Mouse (Mus musculus) midbrain, postnatal 0 days (tissue): ENCODE measurements at regions not wholly inside any gene's neighbourhood (a gene's known extent, or its start where the extent isn't known, plus 50 kb on each side); places are given as distances from the start of the nearest gene placed in this dataset.

ENCODE experiments used
- ATAC-seq: fragments of 200-750 bp; cut with Nextera tagmentation; 2 replicates; pipeline ENCODE4 v1.8.0; 2017; ENCODE audit warnings: moderate number of reproducible peaks, mild to moderate bottlenecking, moderate TSS enrichment, moderate library complexity; ENCODE audit not compliant: low FRiP score
- DNase-seq: peaks from one replicate; pipeline ENCODE4 v3.0.0-alpha.2; 2015; ENCODE audit warnings: low spot score
- H3K27ac ChIP-seq: fragments of 300-500 bp; sonication (generic); 2 replicates; pipeline ENCODE4 v1.5.1; 2014; ENCODE audit warnings: low read depth, mild to moderate bottlenecking, low read length, mixed read lengths
- H3K27me3 ChIP-seq: fragments of 300-500 bp; sonication (generic); 2 replicates; pipeline ENCODE4 v1.6.1; 2014; ENCODE audit warnings: low read length, control low read depth, mixed read lengths; ENCODE audit not compliant: insufficient read depth
- H3K36me3 ChIP-seq: fragments of 300-500 bp; sonication (generic); 2 replicates; pipeline ENCODE4 v1.6.1; 2014; ENCODE audit warnings: low read length, control low read depth, mixed read lengths; ENCODE audit not compliant: insufficient read depth
- H3K4me1 ChIP-seq: fragments of 300-500 bp; sonication (generic); 2 replicates; pipeline ENCODE4 v1.6.1; 2014; ENCODE audit warnings: mild to moderate bottlenecking, control low read depth, antibody characterized with exemption, low read length, mixed read lengths; ENCODE audit not compliant: insufficient read depth
- H3K4me2 ChIP-seq: fragments of 300-500 bp; sonication (generic); 2 replicates; pipeline ENCODE4 v1.6.1; 2014; ENCODE audit warnings: low read depth, mild to moderate bottlenecking, low read length, mixed read lengths; ENCODE audit not compliant: poor library complexity, severe bottlenecking
- H3K4me3 ChIP-seq: fragments of 300-500 bp; sonication (generic); 2 replicates; pipeline ENCODE4 v1.5.1; 2014; ENCODE audit warnings: low read depth, mild to moderate bottlenecking, low read length, moderate library complexity
- H3K9ac ChIP-seq: fragments of 300-500 bp; sonication (generic); replicated peaks from 2 replicates; pipeline ENCODE4 v1.6.1; 2014; ENCODE audit warnings: mild to moderate bottlenecking, low read length, moderate library complexity, mixed read lengths; ENCODE audit not compliant: poor library complexity, severe bottlenecking
- H3K9me3 ChIP-seq: fragments of 300-500 bp; sonication (generic); 2 replicates; pipeline ENCODE4 v1.6.1; 2016; ENCODE audit warnings: low read length, control low read depth
- CTCF ChIP-seq: IDR thresholded peaks from 2 replicates; pipeline ENCODE4 v1.5.1; 2016; ENCODE audit warnings: antibody characterized with exemption, mild to moderate bottlenecking
- WGBS: fragments of 180-500 bp; shearing (Covaris S2); extraction: QIAGEN DNeasy Blood & Tissue Kit; methylation state at CpG from one replicate; pipeline ENCODE4 v1.1.7; 2014; 5-methylcytosine and 5-hydroxymethylcytosine counted together

DNA sequence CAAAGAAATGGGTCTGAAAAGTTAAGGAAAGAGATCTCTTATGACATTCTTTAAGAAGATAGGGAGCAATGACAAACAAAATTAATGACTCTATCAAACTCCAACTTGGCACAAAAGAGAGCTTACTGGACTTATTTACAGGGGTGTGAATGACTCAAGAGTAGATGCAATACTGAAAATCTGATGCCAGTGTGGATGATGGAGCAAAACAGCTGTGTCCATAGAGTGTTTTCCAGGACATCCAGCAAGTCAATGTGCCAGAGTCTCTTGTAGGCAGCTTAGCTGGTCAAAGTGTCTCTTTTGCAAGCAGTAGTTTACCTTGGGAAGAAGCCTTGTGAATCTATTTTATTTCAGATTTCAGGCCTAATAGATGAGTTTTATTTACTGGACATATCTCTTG, 1248.2 kb downstream of the Gsdmc2 start:
- no peaks in the 10 kb centered on the region for H3K9me3 ChIP-seq
- no peaks in the 10 kb centered on the region for H3K4me1 ChIP-seq
- no peak overlapping the region for H3K9ac ChIP-seq
- DNase-seq (no peak), ATAC-seq (no peak)
- H3K27me3 ChIP-seq: no peaks in the 10 kb centered on the region
- H3K36me3 ChIP-seq: no peaks in the 10 kb centered on the region
- TF ChIP-seq CTCF: no peak
- H3K4me2 ChIP-seq: no peak overlapping the region
- no peak overlapping the region for H3K27ac ChIP-seq
- H3K4me3 ChIP-seq: no peak overlapping the region

GRCm38 (mm10) chr15:62588580-62588979, 1256.4 kb downstream of the Gsdmc2 start:
- H3K4me1 ChIP-seq: no peaks in the 10 kb centered on the region
- no peak for TF ChIP-seq CTCF
- H3K9ac ChIP-seq: no peak overlapping the region
- no peak overlapping the region for H3K4me2 ChIP-seq
- H3K4me3 ChIP-seq: no peak overlapping the region
- DNase-seq: no peak
- H3K27ac ChIP-seq: no peak overlapping the region
- no peaks in the 10 kb centered on the region for H3K36me3 ChIP-seq
- no peaks in the 10 kb centered on the region for H3K9me3 ChIP-seq
- H3K27me3 ChIP-seq: no peaks in the 10 kb centered on the region
- ATAC-seq: no peak
- 86% methylated on average over 3 of the region's 3 CpGs for WGBS

DNA sequence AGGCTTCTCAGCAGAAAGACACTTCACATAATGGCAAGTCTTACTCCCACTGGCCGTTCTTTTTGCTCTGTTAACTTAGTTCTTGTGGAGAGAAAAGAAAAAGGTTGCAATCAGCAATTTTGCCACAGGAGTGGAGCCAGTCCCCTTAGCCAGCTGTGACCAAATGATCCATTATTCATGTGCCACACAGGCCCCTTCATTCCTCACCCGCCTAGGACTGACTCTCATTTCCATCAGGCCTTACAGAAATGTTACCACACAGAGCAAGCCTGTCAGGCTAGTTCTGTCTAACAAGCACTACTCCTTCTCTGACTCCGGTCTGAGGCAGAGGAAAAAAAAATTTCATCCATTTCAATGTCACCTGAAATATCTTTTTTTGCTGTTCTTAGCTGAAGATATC, 1266.2 kb downstream of the Gsdmc2 start:
- WGBS: 17% methylated on average over 3 of the region's 3 CpGs
- no peak overlapping the region for H3K9ac ChIP-seq
- no peaks in the 10 kb centered on the region for H3K4me1 ChIP-seq
- H3K27me3 ChIP-seq: no peaks in the 10 kb centered on the region
- H3K36me3 ChIP-seq: no peaks in the 10 kb centered on the region
- ATAC-seq (no peak), DNase-seq (no peak)
- no peak for TF ChIP-seq CTCF
- no peak overlapping the region for H3K4me3 ChIP-seq
- H3K9me3 ChIP-seq: no peaks in the 10 kb centered on the region
- H3K27ac ChIP-seq: no peak overlapping the region
- no peak overlapping the region for H3K4me2 ChIP-seq

GRCm38 (mm10) chr15:62575791-62576190, 1269.2 kb downstream of the Gsdmc2 start:
- H3K36me3 ChIP-seq: no peaks in the 10 kb centered on the region
- 88% methylated on average over 2 of the region's 2 CpGs for WGBS
- H3K27me3 ChIP-seq: no peaks in the 10 kb centered on the region
- no peak overlapping the region for H3K27ac ChIP-seq
- no peak for TF ChIP-seq CTCF
- H3K9me3 ChIP-seq: no peaks in the 10 kb centered on the region
- H3K9ac ChIP-seq: no peak overlapping the region
- no peak overlapping the region for H3K4me3 ChIP-seq
- no peaks in the 10 kb centered on the region for H3K4me1 ChIP-seq
- ATAC-seq (no peak), DNase-seq (no peak)
- no peak overlapping the region for H3K4me2 ChIP-seq

DNA sequence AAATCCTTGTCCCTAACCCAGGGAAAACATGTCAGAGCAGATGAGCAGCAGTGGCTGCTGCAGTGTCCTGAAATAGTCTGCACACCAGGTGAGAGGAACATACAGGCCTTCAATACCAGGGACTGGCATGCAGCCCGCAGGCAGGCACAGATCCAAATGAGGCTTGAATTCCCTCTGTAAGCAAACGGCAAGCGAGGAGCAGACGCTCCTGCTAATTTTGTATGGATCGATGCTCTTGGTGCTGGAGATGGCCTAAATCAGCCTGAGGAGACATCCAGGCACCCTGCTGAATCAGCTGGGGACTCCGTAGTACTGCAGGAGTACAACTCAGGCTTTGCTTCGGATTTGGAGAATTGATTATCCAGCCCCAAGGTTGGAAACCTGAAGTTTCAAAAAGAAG, 1273.2 kb downstream of the Gsdmc2 start:
- DNase-seq (peak; percentile 80), ATAC-seq (no peak)
- H3K4me1 ChIP-seq: no peaks in the 10 kb centered on the region
- TF ChIP-seq CTCF: no peak
- no peaks in the 10 kb centered on the region for H3K9me3 ChIP-seq
- 57% methylated on average over 7 of the region's 7 CpGs for WGBS
- no peak overlapping the region for H3K4me2 ChIP-seq
- H3K36me3 ChIP-seq: no peaks in the 10 kb centered on the region
- H3K27ac ChIP-seq: no peak overlapping the region
- H3K27me3 ChIP-seq: no peaks in the 10 kb centered on the region
- no peak overlapping the region for H3K4me3 ChIP-seq
- no peak overlapping the region for H3K9ac ChIP-seq

DNA sequence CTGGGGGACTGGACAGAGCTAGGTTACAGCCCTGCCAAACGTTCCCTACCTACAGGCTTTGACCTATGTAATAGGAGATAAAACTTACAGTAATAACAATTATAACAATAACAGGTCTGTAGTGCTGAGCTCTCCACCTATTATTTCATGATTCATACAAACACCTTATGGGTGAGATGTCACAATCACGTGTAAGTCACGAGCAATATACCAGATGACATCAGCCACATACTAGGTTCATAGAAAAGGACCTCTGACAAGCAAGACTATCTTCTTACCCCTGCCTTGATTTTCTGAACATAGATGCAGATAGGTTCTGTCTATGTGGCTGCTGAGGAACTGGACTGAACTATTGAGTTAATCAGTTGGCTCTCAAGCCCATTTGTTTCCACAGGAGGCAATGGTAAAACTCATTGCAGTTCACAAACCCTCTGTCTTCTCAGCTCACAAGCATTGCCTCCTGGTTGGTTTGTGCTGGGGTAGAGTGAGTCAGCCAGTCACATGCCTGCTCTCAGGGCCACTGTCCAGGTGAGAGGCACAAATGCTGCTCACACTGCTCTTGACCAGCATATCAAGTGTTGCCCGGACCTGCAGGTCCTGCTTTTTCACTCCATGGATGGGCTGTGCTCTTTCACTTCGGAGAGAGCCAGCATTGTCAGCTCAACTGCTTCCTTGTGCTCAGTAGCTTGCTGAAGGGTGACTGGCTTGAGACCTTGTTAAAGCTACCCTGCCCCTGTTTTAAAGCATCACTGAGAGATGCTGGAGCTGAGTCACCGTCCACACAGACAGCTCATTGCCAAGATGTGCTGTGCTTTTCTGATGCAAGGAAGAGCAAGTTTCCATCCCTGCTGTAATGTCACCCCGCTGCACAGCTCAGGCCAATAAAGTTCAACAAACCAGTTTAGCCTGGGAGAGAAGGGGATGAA, 1275.9 kb downstream of the Gsdmc2 start:
- no peak overlapping the region for H3K4me3 ChIP-seq
- 0 out of 2 replicates have a peak, but pooled peaks cover 2% of the 10 kb centered on the region for H3K4me1 ChIP-seq
- TF ChIP-seq CTCF: no peak
- no peak overlapping the region for H3K9ac ChIP-seq
- H3K9me3 ChIP-seq: no peaks in the 10 kb centered on the region
- H3K27me3 ChIP-seq: no peaks in the 10 kb centered on the region
- ATAC-seq: no peak
- H3K4me2 ChIP-seq: no peak overlapping the region
- no peak for DNase-seq
- H3K27ac ChIP-seq: no peak overlapping the region
- 81% methylated on average over 7 of the region's 7 CpGs for WGBS
- no peaks in the 10 kb centered on the region for H3K36me3 ChIP-seq
